ENCODE assay signal across 17 mouse cellular contexts in the genomic region with DNA sequence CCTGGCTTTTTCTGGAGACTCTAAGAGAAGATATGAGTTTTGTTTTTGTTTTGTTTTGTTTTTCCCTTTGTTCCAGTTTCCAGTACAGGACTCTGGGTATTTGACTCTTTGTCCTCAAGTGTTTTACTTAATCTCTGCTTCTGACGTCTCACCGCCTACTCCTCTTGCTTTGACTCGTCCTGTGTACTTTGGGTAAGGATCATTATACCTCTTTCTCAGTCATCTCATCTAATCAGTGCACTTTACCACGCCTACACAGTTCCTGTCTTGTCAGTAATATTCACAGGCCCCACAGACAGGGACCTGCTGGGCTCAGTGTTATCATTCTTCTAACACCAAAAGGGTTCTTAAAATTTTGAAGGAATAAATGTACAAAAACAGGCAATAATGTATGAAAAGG.
"Had no signal": no experiment of that assay in that cellular context is flagged by ENCODE, and none has a peak within 500 bp of the region (broad histone marks: within the 10 kb centered on the region; RNA-seq: fewer than 3 reads in every experiment).

No protein-coding gene starts in this region.

- DNase-seq: gastrocnemius, postnatal 14 days; gastrocnemius, postnatal 36 days; heart, adult 11 months; heart, adult 2 months; heart, postnatal 14 days; heart, postnatal 36 days; kidney, adult 11 months; kidney, adult 2 months; kidney, adult 9 months; kidney, postnatal 14 days; kidney, postnatal 36 days; layer of hippocampus, adult 9-11 months; layer of hippocampus, postnatal 36 days; left cerebral cortex, postnatal 4 days had no signal

- ATAC-seq: hindbrain, postnatal 0 days; intestine, embryonic 16.5 days; liver, embryonic 12.5 days had no signal
